Mouse (Mus musculus) gastrocnemius, postnatal 36 days (tissue): Measurements from ENCODE around the gene Mtx1. TPM values are rescaled to one million over a fixed set of nuclear protein-coding genes. Genes with fewer than 3 reads are reported as not detected.

Experiments used
- DNase-seq, 2 experiments: peaks; one replicate each; pipeline ENCODE4 v3.0.0; 2022
- intact Hi-C: fragments of 180-260 bp; cut with DNase I; formaldehyde crosslinking; loops from one replicate; pipeline ENCODE4 v1.15.1; 2025
- total RNA-seq, 2 experiments: library from RNA; stranded (reverse); gene quantifications; 2 replicates each; pipeline ENCODE4 v1.2.3; 2021

The Mtx1 gene
- total RNA-seq, 2 experiments from 2014 or later: 40.2 to 41.0 TPM

GRCm38 (mm10) chr3:89188478-89188875 lies 38.4 kb downstream of the Mtx1 start:
- DNase-seq: no peak
- intact Hi-C loops: no loop called here

- intact Hi-C loops: no loop called here
- no peak for DNase-seq
These were observed 39.0 kb downstream of the Mtx1 start for GRCm38 (mm10) chr3:89187690-89188477.

- intact Hi-C loops: no loop called here
- no peak for DNase-seq
These were observed 39.7 kb downstream of the Mtx1 start for GRCm38 (mm10) chr3:89187197-89187596.

DNA sequence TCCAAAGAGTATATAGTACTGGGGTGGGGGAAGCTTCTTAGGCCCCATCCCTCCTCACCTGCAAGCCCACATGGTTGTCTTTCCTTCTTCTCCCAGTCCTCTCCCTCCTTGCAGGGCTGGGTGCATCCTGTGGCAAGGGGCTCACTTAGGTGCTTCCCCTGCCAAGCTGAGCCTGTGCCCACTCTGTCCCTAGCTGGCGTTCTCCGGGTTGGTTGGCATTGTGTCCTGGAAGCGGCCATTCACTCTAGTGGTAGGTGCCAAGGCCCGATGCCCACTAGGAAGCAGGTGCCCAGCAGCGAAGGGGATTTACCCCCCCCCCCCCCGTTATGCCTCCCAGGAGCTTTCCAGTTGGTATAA lies 43.0 kb downstream of the Mtx1 start:
- intact Hi-C loops: no loop called here
- DNase-seq: no peak

GRCm38 (mm10) chr3:89183058-89183958 lies 43.6 kb downstream of the Mtx1 start, which contains the start of gene Fam189b:
Gene Fam189b, plus strand, starts transcription at chr3:89183143.
- intact Hi-C loops: no loop called here

GRCm38 (mm10) chr3:89182531-89183057 lies 44.3 kb downstream of the Mtx1 start:
- intact Hi-C loops: no loop called here

More at GRCm38 (mm10) chr3:89183058-89183958, 43.6 kb downstream of the Mtx1 start, which contains the start of gene Fam189b:
- DNase-seq: peak; percentile 75 to 80

DNA sequence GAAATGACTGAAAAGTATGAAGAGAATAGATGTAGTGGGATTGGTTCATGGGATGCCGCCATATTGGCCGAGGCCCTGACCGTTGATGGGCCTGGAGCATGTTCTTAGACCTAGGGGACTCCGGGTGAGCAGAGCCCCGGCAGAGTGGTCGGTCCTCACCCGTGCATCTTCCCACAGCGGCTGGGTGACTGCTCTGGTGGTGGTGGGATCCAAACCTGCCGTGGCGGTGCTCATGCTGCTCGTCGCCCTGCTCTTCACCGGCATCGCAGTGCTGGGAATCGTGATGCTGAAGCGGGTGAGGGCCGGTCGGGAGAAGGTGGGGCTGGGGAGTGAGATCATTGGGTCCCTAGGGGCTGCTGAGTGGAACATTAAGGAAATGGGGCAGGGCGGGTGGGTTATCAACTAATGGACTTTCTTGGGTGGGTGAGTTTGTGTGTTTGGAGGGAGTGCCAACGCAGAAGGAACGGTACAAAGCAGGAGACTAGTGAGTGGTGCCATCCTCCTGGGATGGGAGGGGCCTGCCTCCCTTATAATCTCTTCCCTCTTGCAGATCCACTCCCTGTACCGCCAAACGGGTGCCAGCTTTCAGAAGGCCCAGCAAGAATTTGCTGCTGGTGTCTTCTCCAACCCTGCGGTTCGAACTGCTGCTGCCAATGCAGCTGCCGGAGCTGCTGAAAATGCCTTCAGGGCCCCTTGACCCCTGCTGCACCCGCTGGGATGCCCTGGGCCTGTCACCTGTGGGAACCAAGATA lies 45.0 kb downstream of the Mtx1 start:
- no peak for DNase-seq
- intact Hi-C loops: no loop called here

More at GRCm38 (mm10) chr3:89182531-89183057, 44.3 kb downstream of the Mtx1 start:
- no peak for DNase-seq

GRCm38 (mm10) chr3:89179056-89179455 lies 47.8 kb downstream of the Mtx1 start:
- intact Hi-C loops: no loop called here

GRCm38 (mm10) chr3:89178107-89178385 lies 48.8 kb downstream of the Mtx1 start:
- intact Hi-C loops: no loop called here
- no peak for DNase-seq

More at GRCm38 (mm10) chr3:89179056-89179455, 47.8 kb downstream of the Mtx1 start:
- DNase-seq: no peak

GRCm38 (mm10) chr3:89177242-89178106 lies 49.4 kb downstream of the Mtx1 start, which contains the start of gene Scamp3:
Gene Scamp3, plus strand, starts transcription at chr3:89177473.
- DNase-seq: peak; percentile 73 to 81
- intact Hi-C loops: no loop called here

GRCm38 (mm10) chr3:89176421-89176820 lies 50.5 kb downstream of the Mtx1 start:
- intact Hi-C loops: no loop called here
- no peak for DNase-seq

- intact Hi-C loops: no loop called here
- DNase-seq: no peak
These were observed 51.3 kb downstream of the Mtx1 start for GRCm38 (mm10) chr3:89175544-89175943.

DNA sequence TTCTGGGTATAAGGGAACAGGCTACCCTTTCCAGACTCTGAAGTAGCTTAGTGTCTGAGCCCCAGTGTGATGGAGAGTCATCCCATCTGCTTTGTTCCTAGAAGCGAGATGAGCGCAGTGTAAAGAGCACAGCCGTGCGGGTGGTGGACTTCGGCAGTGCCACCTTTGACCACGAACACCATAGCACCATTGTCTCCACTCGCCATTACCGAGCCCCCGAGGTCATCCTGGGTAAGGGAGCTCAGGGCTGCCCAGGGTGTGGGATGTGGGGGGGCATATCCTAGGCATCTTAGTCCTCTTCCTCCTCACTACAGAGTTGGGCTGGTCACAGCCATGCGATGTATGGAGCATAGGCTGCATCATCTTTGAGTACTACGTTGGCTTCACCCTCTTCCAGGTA lies 52.0 kb downstream of the Mtx1 start:
- DNase-seq: no peak
- intact Hi-C loops: no loop called here

DNA sequence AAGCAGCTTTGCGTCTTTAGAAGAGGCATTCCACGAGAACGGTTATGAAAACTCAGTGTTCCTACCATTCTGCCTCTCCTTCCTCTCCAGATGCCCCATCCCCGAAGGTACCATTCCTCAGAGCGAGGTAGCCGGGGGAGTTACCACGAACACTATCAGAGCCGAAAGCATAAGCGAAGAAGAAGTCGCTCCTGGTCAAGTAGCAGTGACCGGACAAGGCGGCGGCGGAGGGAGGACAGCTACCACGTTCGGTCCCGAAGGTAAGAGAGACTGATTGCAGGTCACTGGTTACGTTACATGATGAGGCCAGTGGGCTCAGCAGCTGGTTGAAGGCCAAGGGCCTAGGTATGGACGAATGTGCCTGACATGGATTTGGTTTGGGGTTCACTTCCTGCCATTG lies 59.9 kb downstream of the Mtx1 start:
- intact Hi-C loops: no loop called here

GRCm38 (mm10) chr3:89165268-89165870 lies 61.5 kb downstream of the Mtx1 start:
- intact Hi-C loops: no loop called here
- DNase-seq: no peak

More for the DNA sequence above, 59.9 kb downstream of the Mtx1 start:
- DNase-seq: no peak

DNA sequence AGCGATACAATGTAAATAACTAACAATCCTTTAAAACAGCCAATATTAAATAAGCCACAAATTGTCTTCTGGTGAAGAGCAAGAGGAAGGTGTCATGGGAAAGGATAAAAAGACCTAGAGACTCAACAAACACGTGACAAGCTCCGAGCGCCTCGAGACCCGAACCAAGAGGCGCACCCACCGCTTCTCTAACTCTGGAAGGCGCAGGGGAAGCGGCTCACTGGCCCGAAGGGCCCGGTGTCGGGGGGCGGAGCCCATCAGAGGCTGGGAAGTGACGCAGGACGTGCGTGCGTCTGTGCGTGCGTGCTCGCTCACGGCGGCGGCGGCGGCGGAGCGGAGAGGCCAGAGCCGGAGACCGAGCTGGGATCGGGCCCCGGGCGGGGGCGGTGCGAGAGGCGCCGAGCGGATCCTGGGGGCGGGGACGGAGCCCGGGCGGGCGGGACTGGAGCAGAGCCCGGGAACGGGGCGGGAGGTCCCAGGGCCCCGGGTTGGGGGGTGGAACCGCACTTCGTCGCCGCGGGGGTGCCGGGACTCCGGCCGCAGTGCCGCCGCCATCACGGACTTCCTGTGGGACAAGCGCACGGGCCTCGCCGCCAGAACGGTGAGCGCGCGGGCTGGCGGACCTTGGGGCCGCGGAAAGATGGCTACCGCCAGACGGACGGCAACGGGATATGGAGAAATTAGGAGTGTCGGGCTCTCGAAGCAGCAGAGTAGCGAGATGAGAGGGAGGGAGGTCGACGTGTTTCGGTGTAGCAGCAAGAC lies 62.2 kb downstream of the Mtx1 start, which contains the start of gene Clk2:
Gene Clk2 (plus strand): TSS at position 290 of the 762 bp plus-strand sequence.
- intact Hi-C loops: no loop called here
- DNase-seq: peak; percentile 89 to 91

DNA sequence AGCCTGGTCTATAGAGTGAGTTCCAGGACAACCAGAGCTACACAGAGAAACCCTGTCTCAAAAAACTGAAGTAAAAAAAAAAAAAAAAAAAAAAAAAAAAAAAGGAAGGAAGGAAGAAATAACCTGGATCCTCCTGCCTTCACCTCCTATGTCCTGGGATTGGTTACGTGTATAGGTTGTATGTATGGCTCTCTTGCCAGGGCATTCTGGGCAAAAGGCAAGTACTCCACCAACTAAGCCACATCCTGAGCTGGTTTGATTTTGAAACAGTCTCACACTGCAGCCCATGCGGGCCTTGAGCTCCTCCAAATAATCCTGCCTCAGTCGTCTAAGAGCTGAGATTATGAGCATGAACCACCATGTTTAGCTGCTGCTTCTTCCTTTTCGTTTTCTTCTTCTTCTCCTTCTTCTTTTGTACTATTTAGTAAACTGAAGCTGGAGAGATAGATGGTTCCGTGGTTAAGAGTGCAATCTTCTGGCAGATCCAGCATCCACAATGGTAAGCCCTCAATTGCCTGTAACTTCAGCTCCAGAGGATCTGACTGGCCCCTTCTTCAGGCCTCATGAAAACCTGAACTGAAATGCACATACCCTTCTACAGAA lies 63.1 kb downstream of the Mtx1 start:
- intact Hi-C loops: no loop called here
- no peak for DNase-seq

- no peak for DNase-seq
- intact Hi-C loops: no loop called here
These were observed 63.8 kb downstream of the Mtx1 start for GRCm38 (mm10) chr3:89163123-89163522.
